Mouse (Mus musculus) C2C12 (cell line): Measurements from ENCODE around the gene Glb1. TPM values are rescaled to one million over a fixed set of nuclear protein-coding genes. Genes with fewer than 3 reads are reported as not detected.

ENCODE experiments used
- H3K27me3 ChIP-seq: one replicate; pipeline ENCODE4 v1.6.1; 2011; ENCODE audit not compliant: control insufficient read depth, insufficient read depth, insufficient read length
- H3K36me3 ChIP-seq: one replicate; pipeline ENCODE4 v1.6.1; 2011; ENCODE audit not compliant: control insufficient read depth, insufficient read depth
- H3K4me3 ChIP-seq: one replicate; pipeline ENCODE4 v1.5.1; 2011; ENCODE audit warnings: mild to moderate bottlenecking, control low read depth; ENCODE audit not compliant: poor library complexity, insufficient read depth, severe bottlenecking
- H3K79me2 ChIP-seq: one replicate; pipeline ENCODE4 v1.6.1; 2011; ENCODE audit not compliant: control insufficient read depth, insufficient read depth
- H3K79me3 ChIP-seq: one replicate; pipeline ENCODE4 v1.6.1; 2011; ENCODE audit warnings: low read depth, control low read depth
- H3ac ChIP-seq: one replicate; pipeline ENCODE3; 2011; ENCODE audit warnings: low read depth; ENCODE audit not compliant: control insufficient read depth, insufficient read length
- CEBPB ChIP-seq: IDR thresholded peaks from one replicate; pipeline ENCODE4 v1.6.1; 2011; ENCODE audit warnings: low read depth, mild to moderate bottlenecking, control low read depth, moderate library complexity
- CTCF ChIP-seq: IDR thresholded peaks from one replicate; pipeline ENCODE4 v1.5.1; 2011; ENCODE audit not compliant: control insufficient read depth, insufficient read depth, insufficient read length
- FOSL1 ChIP-seq: IDR thresholded peaks from one replicate; pipeline ENCODE4 v1.8.0; 2011; ENCODE audit warnings: mild to moderate bottlenecking, low read length; ENCODE audit not compliant: poor library complexity, insufficient read depth, severe bottlenecking
- MAX ChIP-seq: IDR thresholded peaks from one replicate; pipeline ENCODE4 v1.6.1; 2011; ENCODE audit warnings: mild to moderate bottlenecking, control low read depth
- MYOD1 ChIP-seq: IDR thresholded peaks from one replicate; pipeline ENCODE4 v1.6.1; 2011; ENCODE audit warnings: low read depth; ENCODE audit not compliant: control insufficient read depth, insufficient read length
- MYOG ChIP-seq: IDR thresholded peaks from one replicate; pipeline ENCODE4 v1.6.1; 2011; ENCODE audit not compliant: control insufficient read depth, insufficient read length; ENCODE audit errors: extremely low read depth
- USF1 ChIP-seq: IDR thresholded peaks from one replicate; pipeline ENCODE4 v1.6.1; 2011; ENCODE audit warnings: low read depth, mild to moderate bottlenecking, control low read depth, moderate library complexity
- polyA plus RNA-seq: library from polyadenylated mRNA; unstranded; fragments of >200 nt; fragmentation: generic; extraction: Trizol; gene quantifications from one replicate; pipeline ENCODE4 v1.2.1, GENCODE M21; 2012; ENCODE audit warnings: missing spikeins

Gene Glb1
- polyA plus RNA-seq, 1 experiment, result 21.1 TPM

GRCm38 (mm10) chr9:114504816-114505215 lies 103.9 kb downstream of the Glb1 start, which contains the start of gene Ccr4:
Ccr4 (minus strand) TSS chr9:114504916.
- H3K27me3 ChIP-seq, result no peaks in the 10 kb centered on the region
- no peaks in the 10 kb centered on the region for H3K79me2 ChIP-seq
- no peak for TF ChIP-seq FOSL1
- TF ChIP-seq MAX, result no peak
- TF ChIP-seq USF1, result no peak
- no peak for TF ChIP-seq MYOD1
- no peak within 1 kb of the TSS for H3K4me3 ChIP-seq
- H3ac ChIP-seq, result no peak within 1 kb of the TSS
- no peaks in the 10 kb centered on the region for H3K36me3 ChIP-seq
- H3K79me3 ChIP-seq, result no peaks in the 10 kb centered on the region

GRCm38 (mm10) chr9:114506564-114506963 lies 105.7 kb downstream of the Glb1 start:
- TF ChIP-seq MYOD1 (no peak), CTCF (no peak), FOSL1 (no peak), CEBPB (no peak), MAX (no peak), USF1 (no peak), MYOG (no peak)
- Histone ChIP-seq H3K79me3 (no peaks in the 10 kb centered on the region), H3K27me3 (no peaks in the 10 kb centered on the region), H3K79me2 (no peaks in the 10 kb centered on the region), H3ac (no peak overlapping the region), H3K4me3 (no peak overlapping the region), H3K36me3 (no peaks in the 10 kb centered on the region)

- Histone ChIP-seq H3K27me3 (no peaks in the 10 kb centered on the region), H3K79me2 (no peaks in the 10 kb centered on the region), H3K79me3 (no peaks in the 10 kb centered on the region), H3K36me3 (no peaks in the 10 kb centered on the region), H3K4me3 (no peak overlapping the region), H3ac (no peak overlapping the region)
- TF ChIP-seq CTCF (no peak), MAX (no peak), MYOG (no peak), CEBPB (no peak), USF1 (no peak), MYOD1 (no peak), FOSL1 (no peak)
These were observed 106.5 kb downstream of the Glb1 start for GRCm38 (mm10) chr9:114507421-114507820.

- H3K36me3 ChIP-seq, result no peaks in the 10 kb centered on the region
- no peaks in the 10 kb centered on the region for H3K79me2 ChIP-seq
- no peaks in the 10 kb centered on the region for H3K27me3 ChIP-seq
- TF ChIP-seq FOSL1 (no peak), MAX (no peak), MYOD1 (no peak), CEBPB (no peak), USF1 (no peak), MYOG (no peak), CTCF (no peak)
- no peak overlapping the region for H3ac ChIP-seq
- no peak overlapping the region for H3K4me3 ChIP-seq
- no peaks in the 10 kb centered on the region for H3K79me3 ChIP-seq
These were observed 108.9 kb downstream of the Glb1 start for GRCm38 (mm10) chr9:114509785-114510184.

GRCm38 (mm10) chr9:114512831-114513230 lies 112.0 kb downstream of the Glb1 start:
- Histone ChIP-seq H3ac (no peak overlapping the region), H3K27me3 (no peaks in the 10 kb centered on the region), H3K4me3 (no peak overlapping the region), H3K36me3 (no peaks in the 10 kb centered on the region), H3K79me2 (no peaks in the 10 kb centered on the region), H3K79me3 (no peaks in the 10 kb centered on the region)
- TF ChIP-seq MYOG (no peak), MYOD1 (no peak), FOSL1 (no peak), CEBPB (no peak), USF1 (no peak), CTCF (no peak), MAX (no peak)

GRCm38 (mm10) chr9:114515364-114515763 lies 114.5 kb downstream of the Glb1 start, which contains the start of gene C130032M10Rik:
C130032M10Rik (plus strand) TSS chr9:114515697.
- TF ChIP-seq USF1, result no peak
- TF ChIP-seq MYOD1, result no peak
- no peak for TF ChIP-seq MAX
- no peak for TF ChIP-seq MYOG
- no peak for TF ChIP-seq FOSL1
- TF ChIP-seq CTCF, result no peak
- TF ChIP-seq CEBPB, result no peak
- no peak within 1 kb of the TSS for H3K4me3 ChIP-seq
- no peaks in the 10 kb centered on the region for H3K79me2 ChIP-seq
- H3ac ChIP-seq, result no peak within 1 kb of the TSS
- no peaks in the 10 kb centered on the region for H3K79me3 ChIP-seq
- H3K36me3 ChIP-seq, result no peaks in the 10 kb centered on the region
- no peaks in the 10 kb centered on the region for H3K27me3 ChIP-seq
